In the genomic region with DNA sequence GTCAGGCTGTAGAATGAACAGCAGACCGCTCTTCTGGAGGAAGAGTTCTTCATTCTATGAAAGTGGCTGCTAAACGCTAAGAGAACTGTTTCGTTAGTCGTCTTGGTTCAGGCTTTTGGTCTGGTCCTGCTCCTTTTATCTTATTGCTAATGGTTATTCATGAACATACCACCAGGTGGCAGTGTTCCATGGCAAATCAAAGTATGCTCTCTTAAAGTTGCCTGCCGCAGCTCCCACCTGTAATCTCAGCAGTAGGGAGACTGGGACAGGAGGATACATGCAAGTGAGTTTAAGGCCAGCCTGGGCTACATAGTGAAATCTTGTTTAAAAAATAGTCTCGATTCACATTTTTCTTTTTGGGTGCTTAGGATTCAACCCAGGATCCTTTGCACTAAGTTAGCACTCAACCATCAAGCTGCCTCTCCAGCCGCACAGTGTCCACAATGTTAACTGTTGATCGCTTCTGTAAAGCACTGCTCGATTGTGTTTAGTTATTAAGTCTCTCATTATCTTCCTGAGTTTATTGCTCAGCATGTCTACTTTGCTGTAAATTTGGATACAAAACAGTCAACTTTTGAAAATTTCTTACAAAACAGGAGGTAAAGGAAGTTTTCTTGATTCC, we compare ENCODE assay signal across 8 mouse cellular contexts. TPM values are rescaled to one million over a fixed set of nuclear protein-coding genes. Genes with fewer than 3 reads are reported as not detected.
DNase-seq lines count a peak whose midpoint lies in the region; ATAC-seq lines count a peak whose summit lies in the region.

No protein-coding gene starts in this region.

- DNase-seq in adrenal gland, adult (ENCODE audit: inconsistent age in 2 of 2, low spot score in 1 of 2) = peak; percentile 13 to 82
- DNase-seq in adrenal gland, postnatal 4 days (ENCODE audit: low spot score in 2 of 2) = no peak
- DNase-seq in NIH3T3 (ENCODE audit: low read depth) = peak; percentile 72
- peak; percentile 73 to 85 for DNase-seq in cerebellum, postnatal 10 days
- DNase-seq in kidney, postnatal 36 days = peak; percentile 59 to 69
- peak; percentile 61 for DNase-seq in lung, postnatal 14 days
- DNase-seq in right cerebral cortex, postnatal 25 days = peak; percentile 36

- ATAC-seq in granulocyte monocyte progenitor cell, adult 5-6 weeks (replicated peaks; ENCODE audit: poor library complexity, severe bottlenecking) = peak; percentile 86

RNA-seq across cellular contexts. Expression of a gene that starts 35.6 kb away (rescaled TPM):
- 100 to 1,000 TPM; 158 to 202 TPM for total RNA-seq in adrenal gland, postnatal 4 days (2021)
- total RNA-seq in granulocyte monocyte progenitor cell, adult 5-6 weeks (2014; fragmentation: Nextera tagmentation) = 28.2 and 35.6 TPM in 2 replicates
- 60.0 and 68.4 TPM in 2 replicates for total RNA-seq in granulocyte monocyte progenitor cell, adult 5-6 weeks (2017)

RNA-seq across cellular contexts. Expression of a gene that starts 36.0 kb away (rescaled TPM):
- total RNA-seq in adrenal gland, postnatal 4 days (2021) = 1 to 10 TPM; 7.9 to 8.4 TPM
- total RNA-seq in granulocyte monocyte progenitor cell, adult 5-6 weeks (2014; fragmentation: Nextera tagmentation) = 21.0 and 30.7 TPM in 2 replicates
- 24.6 and 27.9 TPM in 2 replicates for total RNA-seq in granulocyte monocyte progenitor cell, adult 5-6 weeks (2017)

Comparison
In these comparisons a context has a peak if more than half of its experiments do, and no peak if none do; other contexts are left out.
1. DNase-seq: peak in adrenal gland, adult (2 of 2), NIH3T3 (single experiment), cerebellum, postnatal 10 days (2 of 2), kidney, postnatal 36 days (2 of 2), lung, postnatal 14 days (single experiment) and right cerebral cortex, postnatal 25 days (single experiment); none in adrenal gland, postnatal 4 days (0 of 2).